Mouse (Mus musculus): Measurements from ENCODE around the gene Gldc.

- TF ChIP-seq POLR2A (IDR thresholded peaks at IDR 0.05; ENCODE audit: low read depth, low read length) (no peak), CTCF (IDR thresholded peaks at IDR 0.05; ENCODE audit: extremely low read depth, insufficient read depth, insufficient read length, insufficient replicate concordance) (no peak)
These were observed 4.8 kb upstream of the Gldc start for GRCm38 (mm10) chr19:30179979-30180378.

All from spleen, adult 2 months (tissue).